Mouse (Mus musculus) midbrain, embryonic 11.5 days (tissue): ENCODE data around the gene Gm11541. TPM values are rescaled to one million over a fixed set of nuclear protein-coding genes. Genes with fewer than 3 reads are reported as not detected.

Experiments
- ATAC-seq: fragments of 200-750 bp; cut with Nextera tagmentation; 2 replicates; pipeline ENCODE4 v1.8.0; 2017; ENCODE audit warnings: moderate TSS enrichment, moderate library complexity; ENCODE audit not compliant: low FRiP score
- DNase-seq: peaks from one replicate; pipeline ENCODE4 v3.0.0; 2015; ENCODE audit warnings: low spot score; ENCODE audit errors: missing footprints
- H3K27ac ChIP-seq: fragments of 300-500 bp; sonication (generic); 2 replicates; pipeline ENCODE4 v1.5.1; 2014; ENCODE audit warnings: low read depth, low read length
- H3K27me3 ChIP-seq: fragments of 300-500 bp; sonication (generic); 2 replicates; pipeline ENCODE4 v1.6.1; 2014; ENCODE audit warnings: mild to moderate bottlenecking, low read length, moderate library complexity, mixed read lengths; ENCODE audit not compliant: control insufficient read depth, insufficient read depth
- H3K36me3 ChIP-seq: fragments of 300-500 bp; sonication (generic); 2 replicates; pipeline ENCODE4 v1.6.1; 2014; ENCODE audit warnings: mild to moderate bottlenecking, low read length, moderate library complexity, mixed read lengths; ENCODE audit not compliant: control insufficient read depth, insufficient read depth
- H3K4me1 ChIP-seq: fragments of 300-500 bp; sonication (generic); 2 replicates; pipeline ENCODE4 v1.6.1; 2014; ENCODE audit warnings: low read length; ENCODE audit not compliant: control insufficient read depth, insufficient read depth
- H3K4me2 ChIP-seq: fragments of 300-500 bp; sonication (generic); 2 replicates; pipeline ENCODE4 v1.6.1; 2014; ENCODE audit warnings: mild to moderate bottlenecking, moderate library complexity
- H3K4me3 ChIP-seq: fragments of 300-500 bp; sonication (generic); 2 replicates; pipeline ENCODE4 v1.5.1; 2014; ENCODE audit warnings: low read depth, low read length
- H3K9ac ChIP-seq: fragments of 300-500 bp; sonication (generic); 2 replicates; pipeline ENCODE4 v1.6.1; 2014; ENCODE audit warnings: low read length
- H3K9me3 ChIP-seq: fragments of 300-500 bp; sonication (generic); 2 replicates; pipeline ENCODE4 v1.6.1; 2016; ENCODE audit warnings: low read length; ENCODE audit not compliant: control insufficient read depth
- WGBS: fragments of 180-500 bp; shearing (Covaris S2); extraction: QIAGEN DNeasy Blood & Tissue Kit; methylation state at CpG from one replicate; pipeline ENCODE4 v1.1.7; 2014; 5-methylcytosine and 5-hydroxymethylcytosine counted together
- polyA plus RNA-seq: library from polyadenylated mRNA; unstranded; fragments of >200 nt; fragmentation: Nextera tagmentation; extraction: Ambion mirVana; gene quantifications from 2 replicates; pipeline ENCODE4 v1.2.1, GENCODE M21; 2014

The Gm11541 gene
- polyA plus RNA-seq, 1 experiment from 2014 or later, result not detected

GRCm38 (mm10) chr11:94680639-94681038, 23.7 kb downstream of the Gm11541 start:
- no peak overlapping the region for H3K4me2 ChIP-seq
- no peak for ATAC-seq
- no peaks in the 10 kb centered on the region for H3K27me3 ChIP-seq
- DNase-seq, result no peak
- no peak overlapping the region for H3K4me3 ChIP-seq
- no peak overlapping the region for H3K9ac ChIP-seq
- H3K9me3 ChIP-seq, result no peaks in the 10 kb centered on the region
- peaks cover 14% of the 10 kb centered on the region for H3K4me1 ChIP-seq
- H3K36me3 ChIP-seq, result no peaks in the 10 kb centered on the region
- H3K27ac ChIP-seq, result no peak overlapping the region

- Histone ChIP-seq H3K4me3 (peak overlapping the region; percentile 94), H3K4me2 (peak overlapping the region; percentile 91), H3K36me3 (no peaks in the 10 kb centered on the region), H3K27ac (no peak overlapping the region), H3K9ac (peak overlapping the region; percentile 96), H3K27me3 (no peaks in the 10 kb centered on the region), H3K4me1 (peaks cover 17% of the 10 kb centered on the region), H3K9me3 (no peaks in the 10 kb centered on the region)
- ATAC-seq, result no peak
- DNase-seq, result no peak
- 33% methylated on average over 15 of the region's 15 CpGs for WGBS
These were observed 26.6 kb downstream of the Gm11541 start for GRCm38 (mm10) chr11:94677607-94678145.

- Histone ChIP-seq H3K36me3 (no peaks in the 10 kb centered on the region), H3K9ac (peak within 1 kb of the TSS; percentile 96), H3K27ac (peak within 1 kb of the TSS; percentile 74), H3K4me2 (peak within 1 kb of the TSS; percentile 91), H3K4me3 (peak within 1 kb of the TSS; percentile 94), H3K9me3 (no peaks in the 10 kb centered on the region), H3K4me1 (peaks cover 17% of the 10 kb centered on the region), H3K27me3 (no peaks in the 10 kb centered on the region)
- under 1% methylated on average over 70 of the region's 82 CpGs for WGBS
- DNase-seq (peak; percentile 100), ATAC-seq (peak; percentile 95)
These were observed 27.3 kb downstream of the Gm11541 start, which contains the start of gene Xylt2 for GRCm38 (mm10) chr11:94676754-94677606. TSS of gene Xylt2 (minus strand) at chr11:94677515.

- H3K4me2 ChIP-seq, result peak overlapping the region; percentile 91
- WGBS, result 42% methylated on average over 4 of the region's 4 CpGs
- DNase-seq (peak; percentile 88), ATAC-seq (peak; percentile 8; the same call in 1 of the 2 replicates)
- H3K36me3 ChIP-seq, result no peaks in the 10 kb centered on the region
- H3K9ac ChIP-seq, result peak overlapping the region; percentile 96
- no peaks in the 10 kb centered on the region for H3K27me3 ChIP-seq
- H3K9me3 ChIP-seq, result no peaks in the 10 kb centered on the region
- H3K4me3 ChIP-seq, result peak overlapping the region; percentile 94
- H3K4me1 ChIP-seq, result peaks cover 17% of the 10 kb centered on the region
- H3K27ac ChIP-seq, result no peak overlapping the region
These were observed 28.0 kb downstream of the Gm11541 start for GRCm38 (mm10) chr11:94676308-94676707.

GRCm38 (mm10) chr11:94675446-94675845, 28.9 kb downstream of the Gm11541 start:
- DNase-seq (no peak), ATAC-seq (no peak)
- Histone ChIP-seq H3K36me3 (0 out of 2 replicates have a peak, but pooled peaks cover under 1% of the 10 kb centered on the region), H3K4me3 (no peak overlapping the region), H3K27ac (no peak overlapping the region), H3K4me2 (no peak overlapping the region), H3K4me1 (peaks cover 17% of the 10 kb centered on the region), H3K9ac (no peak overlapping the region), H3K9me3 (no peaks in the 10 kb centered on the region), H3K27me3 (no peaks in the 10 kb centered on the region)
- WGBS, result 85% methylated on average over 5 of the region's 5 CpGs

- Histone ChIP-seq H3K9me3 (no peaks in the 10 kb centered on the region), H3K4me1 (peaks cover 17% of the 10 kb centered on the region), H3K36me3 (0 out of 2 replicates have a peak, but pooled peaks cover 2% of the 10 kb centered on the region), H3K4me2 (no peak overlapping the region), H3K4me3 (no peak overlapping the region), H3K27me3 (no peaks in the 10 kb centered on the region), H3K27ac (no peak overlapping the region), H3K9ac (no peak overlapping the region)
- ATAC-seq (no peak), DNase-seq (no peak)
- WGBS, result 88% methylated on average over 5 of the region's 5 CpGs
These were observed 29.3 kb downstream of the Gm11541 start for GRCm38 (mm10) chr11:94674984-94675383.

- Histone ChIP-seq H3K4me3 (no peak overlapping the region), H3K27ac (no peak overlapping the region), H3K36me3 (peaks cover 39% of the 10 kb centered on the region), H3K9ac (no peak overlapping the region), H3K4me1 (no peaks in the 10 kb centered on the region), H3K27me3 (no peaks in the 10 kb centered on the region), H3K4me2 (no peak overlapping the region), H3K9me3 (no peaks in the 10 kb centered on the region)
- DNase-seq (no peak), ATAC-seq (no peak)
- WGBS, result 92% methylated on average over 6 of the region's 6 CpGs
These were observed 39.0 kb downstream of the Gm11541 start for GRCm38 (mm10) chr11:94665281-94665680.

DNA sequence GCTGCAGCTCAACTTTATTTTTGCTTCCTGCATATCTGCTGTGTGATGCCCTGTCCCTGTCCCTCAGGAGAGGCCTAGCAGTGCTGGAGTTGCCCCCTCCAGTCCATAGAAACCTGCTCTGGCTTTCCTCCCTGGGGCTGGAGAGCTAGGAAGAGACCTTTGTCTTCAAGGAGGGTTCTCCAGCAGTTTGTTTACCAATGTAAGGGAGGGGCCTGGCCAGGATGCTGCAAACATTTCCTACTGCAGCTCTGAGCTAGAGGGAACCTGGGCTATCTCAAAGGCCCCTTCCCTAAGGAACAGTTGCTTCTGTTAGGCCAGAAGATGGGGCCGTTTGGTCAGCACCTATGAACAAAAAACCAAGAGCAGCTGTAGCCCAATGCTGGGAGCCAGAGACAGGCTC, 43.0 kb downstream of the Gm11541 start:
- Histone ChIP-seq H3K9me3 (no peaks in the 10 kb centered on the region), H3K4me2 (no peak overlapping the region), H3K9ac (no peak overlapping the region), H3K4me3 (no peak overlapping the region), H3K36me3 (peaks cover 12% of the 10 kb centered on the region), H3K4me1 (no peaks in the 10 kb centered on the region), H3K27ac (no peak overlapping the region), H3K27me3 (no peaks in the 10 kb centered on the region)
- DNase-seq (no peak), ATAC-seq (no peak)
- WGBS, result 55% methylated on average over 1 of the region's 1 CpGs
